Mouse (Mus musculus): ENCODE results near the gene D130052B06Rik. TPM values are rescaled to one million over a fixed set of nuclear protein-coding genes. Genes with fewer than 3 reads are reported as not detected.

The D130052B06Rik gene
- 0.33 TPM in 1 of 2 replicates, not detected in the other for polyA plus RNA-seq (2014; fragmentation: Nextera tagmentation; extraction: Ambion mirVana)

DNA sequence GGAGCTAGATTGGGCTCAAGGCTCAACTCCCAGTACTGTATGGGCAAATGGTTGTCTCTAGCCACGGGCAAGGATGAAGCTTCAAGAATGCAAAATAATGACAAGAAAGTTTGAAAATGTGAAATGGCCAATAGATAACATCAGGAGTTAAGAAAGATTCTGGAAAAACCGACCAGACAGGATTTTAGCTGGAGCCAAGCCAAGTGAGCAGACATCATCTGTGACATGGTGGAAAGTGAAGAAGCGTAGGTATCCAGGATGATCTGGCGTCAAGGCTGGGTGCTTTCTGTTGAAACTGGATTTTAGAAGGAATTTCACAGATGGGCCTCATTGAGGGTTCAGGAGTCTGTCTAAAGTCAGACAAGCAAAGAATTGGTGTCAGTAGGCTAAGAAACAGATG, at the start of gene D130052B06Rik:
Gene D130052B06Rik (plus strand): TSS at position 317 of the 400 bp plus-strand sequence.
- no peak for ATAC-seq (ENCODE audit: low read depth)
- H3K36me3 ChIP-seq (ENCODE audit: control insufficient read depth, insufficient read depth, low read length): no peaks in the 10 kb centered on the region
- H3K9me3 ChIP-seq (ENCODE audit: control insufficient read depth, low read length): no peaks in the 10 kb centered on the region
- WGBS: 89% methylated on average over 4 of the region's 4 CpGs
- H3K4me2 ChIP-seq (ENCODE audit: low read depth, low read length): no peak within 1 kb of the TSS
- no peaks in the 10 kb centered on the region; the same call in 1 of the 2 replicates for H3K4me1 ChIP-seq (ENCODE audit: control insufficient read depth, insufficient read depth, low read length)
- H3K9ac ChIP-seq (replicated peaks; ENCODE audit: low read depth, low read length): no peak within 1 kb of the TSS
- H3K27ac ChIP-seq (ENCODE audit: low read depth, low read length): no peak within 1 kb of the TSS
- H3K4me3 ChIP-seq (ENCODE audit: low read depth, low read length): no peak within 1 kb of the TSS
- H3K27me3 ChIP-seq (ENCODE audit: control insufficient read depth, insufficient read depth, low read length): no peaks in the 10 kb centered on the region

- Histone ChIP-seq H3K27ac (ENCODE audit: low read depth, low read length) (no peak overlapping the region), H3K27me3 (ENCODE audit: control insufficient read depth, insufficient read depth, low read length) (no peaks in the 10 kb centered on the region), H3K36me3 (ENCODE audit: control insufficient read depth, insufficient read depth, low read length) (no peaks in the 10 kb centered on the region), H3K9ac (replicated peaks; ENCODE audit: low read depth, low read length) (no peak overlapping the region), H3K9me3 (ENCODE audit: control insufficient read depth, low read length) (no peaks in the 10 kb centered on the region), H3K4me1 (ENCODE audit: control insufficient read depth, insufficient read depth, low read length) (no peaks in the 10 kb centered on the region), H3K4me2 (ENCODE audit: low read depth, low read length) (no peak overlapping the region), H3K4me3 (ENCODE audit: low read depth, low read length) (no peak overlapping the region)
- no peak for ATAC-seq (ENCODE audit: low read depth)
- WGBS: 77% methylated on average over 14 of the region's 14 CpGs
Measured at GRCm38 (mm10) chr11:33550861-33551560, 48.1 kb upstream of the D130052B06Rik start.

GRCm38 (mm10) chr11:33554123-33554522, 45.0 kb upstream of the D130052B06Rik start:
- H3K4me3 ChIP-seq (ENCODE audit: low read depth, low read length): no peak overlapping the region
- no peak overlapping the region for H3K27ac ChIP-seq (ENCODE audit: low read depth, low read length)
- no peaks in the 10 kb centered on the region for H3K36me3 ChIP-seq (ENCODE audit: control insufficient read depth, insufficient read depth, low read length)
- H3K4me2 ChIP-seq (ENCODE audit: low read depth, low read length): no peak overlapping the region
- 75% methylated on average over 8 of the region's 8 CpGs for WGBS
- H3K9me3 ChIP-seq (ENCODE audit: control insufficient read depth, low read length): no peaks in the 10 kb centered on the region
- no peaks in the 10 kb centered on the region for H3K4me1 ChIP-seq (ENCODE audit: control insufficient read depth, insufficient read depth, low read length)
- no peak overlapping the region for H3K9ac ChIP-seq (replicated peaks; ENCODE audit: low read depth, low read length)
- H3K27me3 ChIP-seq (ENCODE audit: control insufficient read depth, insufficient read depth, low read length): no peaks in the 10 kb centered on the region
- ATAC-seq (ENCODE audit: low read depth): 0 out of 2 replicates have a peak, but pooled peaks have one; percentile 6

GRCm38 (mm10) chr11:33563921-33564320, 35.2 kb upstream of the D130052B06Rik start:
- Histone ChIP-seq H3K4me3 (ENCODE audit: low read depth, low read length) (no peak overlapping the region), H3K4me1 (ENCODE audit: control insufficient read depth, insufficient read depth, low read length) (no peaks in the 10 kb centered on the region), H3K36me3 (ENCODE audit: control insufficient read depth, insufficient read depth, low read length) (no peaks in the 10 kb centered on the region), H3K9ac (replicated peaks; ENCODE audit: low read depth, low read length) (no peak overlapping the region), H3K27ac (ENCODE audit: low read depth, low read length) (no peak overlapping the region), H3K9me3 (ENCODE audit: control insufficient read depth, low read length) (no peaks in the 10 kb centered on the region), H3K27me3 (ENCODE audit: control insufficient read depth, insufficient read depth, low read length) (no peaks in the 10 kb centered on the region), H3K4me2 (ENCODE audit: low read depth, low read length) (no peak overlapping the region)
- ATAC-seq (ENCODE audit: low read depth): no peak
- 92% methylated on average over 2 of the region's 2 CpGs for WGBS

DNA sequence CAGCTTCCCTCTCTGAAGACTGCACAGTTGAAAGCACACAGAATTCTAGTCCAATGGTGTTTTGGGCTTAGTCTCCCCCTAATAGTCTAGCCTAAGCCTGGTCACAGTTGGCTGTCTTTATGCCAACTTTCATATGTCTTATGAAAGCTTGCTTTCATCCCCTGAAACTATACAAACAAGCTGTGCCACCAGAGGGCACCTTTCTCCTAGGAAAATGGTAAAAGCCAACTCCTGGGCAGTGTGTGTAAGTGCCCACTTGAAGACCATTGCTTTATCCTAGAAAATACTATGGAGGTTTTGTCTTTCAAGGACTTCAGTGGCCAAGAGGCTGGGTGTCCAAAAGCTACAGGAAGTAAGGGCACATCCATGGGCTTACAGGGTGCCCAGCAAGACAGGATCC, 28.7 kb upstream of the D130052B06Rik start:
- H3K27me3 ChIP-seq (ENCODE audit: control insufficient read depth, insufficient read depth, low read length): no peaks in the 10 kb centered on the region
- H3K4me1 ChIP-seq (ENCODE audit: control insufficient read depth, insufficient read depth, low read length): no peaks in the 10 kb centered on the region
- no peak overlapping the region for H3K27ac ChIP-seq (ENCODE audit: low read depth, low read length)
- ATAC-seq (ENCODE audit: low read depth): no peak
- H3K4me2 ChIP-seq (ENCODE audit: low read depth, low read length): no peak overlapping the region
- H3K4me3 ChIP-seq (ENCODE audit: low read depth, low read length): no peak overlapping the region
- no peak overlapping the region for H3K9ac ChIP-seq (replicated peaks; ENCODE audit: low read depth, low read length)
- H3K36me3 ChIP-seq (ENCODE audit: control insufficient read depth, insufficient read depth, low read length): no peaks in the 10 kb centered on the region
- H3K9me3 ChIP-seq (ENCODE audit: control insufficient read depth, low read length): no peaks in the 10 kb centered on the region

DNA sequence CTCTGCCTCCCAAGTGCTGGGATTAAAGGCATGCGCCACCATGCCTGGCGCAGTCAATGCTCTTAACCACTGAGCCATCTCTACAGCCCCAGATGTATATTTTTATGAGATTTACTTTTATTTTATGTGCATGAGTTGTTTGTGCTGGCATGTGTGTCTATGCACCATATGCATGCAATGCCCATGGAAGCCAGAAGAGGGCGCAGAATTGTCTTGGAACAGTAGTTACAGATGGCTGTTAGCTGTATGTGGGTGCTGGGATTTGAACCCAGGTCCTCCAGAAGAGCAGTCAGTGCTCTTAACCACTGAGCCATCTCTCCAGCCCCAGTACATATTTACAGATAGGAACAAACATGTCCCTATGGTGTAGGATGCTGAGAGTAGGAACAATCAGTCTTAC, 24.2 kb upstream of the D130052B06Rik start:
- Histone ChIP-seq H3K4me2 (ENCODE audit: low read depth, low read length) (no peak overlapping the region), H3K4me1 (ENCODE audit: control insufficient read depth, insufficient read depth, low read length) (no peaks in the 10 kb centered on the region), H3K9ac (replicated peaks; ENCODE audit: low read depth, low read length) (no peak overlapping the region), H3K36me3 (ENCODE audit: control insufficient read depth, insufficient read depth, low read length) (no peaks in the 10 kb centered on the region), H3K27me3 (ENCODE audit: control insufficient read depth, insufficient read depth, low read length) (no peaks in the 10 kb centered on the region), H3K27ac (ENCODE audit: low read depth, low read length) (no peak overlapping the region), H3K9me3 (ENCODE audit: control insufficient read depth, low read length) (no peaks in the 10 kb centered on the region), H3K4me3 (ENCODE audit: low read depth, low read length) (no peak overlapping the region)
- ATAC-seq (ENCODE audit: low read depth): no peak
- WGBS: 82% methylated on average over 3 of the region's 3 CpGs

- H3K9ac ChIP-seq (replicated peaks; ENCODE audit: low read depth, low read length): no peak within 1 kb of the TSS
- no peaks in the 10 kb centered on the region for H3K36me3 ChIP-seq (ENCODE audit: control insufficient read depth, insufficient read depth, low read length)
- H3K4me2 ChIP-seq (ENCODE audit: low read depth, low read length): no peak within 1 kb of the TSS
- H3K9me3 ChIP-seq (ENCODE audit: control insufficient read depth, low read length): no peaks in the 10 kb centered on the region
- no peak for ATAC-seq (ENCODE audit: low read depth)
- 58% methylated on average over 6 of the region's 6 CpGs for WGBS
- no peaks in the 10 kb centered on the region for H3K27me3 ChIP-seq (ENCODE audit: control insufficient read depth, insufficient read depth, low read length)
- H3K27ac ChIP-seq (ENCODE audit: low read depth, low read length): no peak within 1 kb of the TSS
- H3K4me1 ChIP-seq (ENCODE audit: control insufficient read depth, insufficient read depth, low read length): no peaks in the 10 kb centered on the region
- no peak within 1 kb of the TSS for H3K4me3 ChIP-seq (ENCODE audit: low read depth, low read length)
Measured at GRCm38 (mm10) chr11:33578859-33579258, 20.2 kb upstream of the D130052B06Rik start, which contains the start of gene Gabrp. TSS of gene Gabrp (minus strand) at chr11:33578959.

DNA sequence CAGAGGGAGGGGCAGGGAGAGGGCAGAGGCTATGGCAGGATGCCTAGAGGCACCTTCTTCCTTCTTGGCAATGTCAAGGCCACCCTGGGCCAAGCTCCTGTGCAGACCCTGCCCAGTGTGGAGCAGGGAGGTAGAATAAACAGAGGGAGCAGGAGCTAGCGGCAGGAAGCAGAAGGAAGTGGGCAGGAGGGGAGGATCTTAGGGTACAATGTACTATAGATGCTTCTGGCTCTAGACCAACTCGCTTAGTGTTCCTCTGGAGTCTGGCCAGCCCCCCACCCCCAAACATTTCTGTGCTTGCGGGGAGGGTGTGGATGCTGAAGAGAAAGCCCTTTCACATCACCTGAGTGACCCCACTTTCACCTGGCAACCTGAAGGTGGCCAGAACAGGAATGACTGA, 19.5 kb upstream of the D130052B06Rik start:
- no peak for ATAC-seq (ENCODE audit: low read depth)

DNA sequence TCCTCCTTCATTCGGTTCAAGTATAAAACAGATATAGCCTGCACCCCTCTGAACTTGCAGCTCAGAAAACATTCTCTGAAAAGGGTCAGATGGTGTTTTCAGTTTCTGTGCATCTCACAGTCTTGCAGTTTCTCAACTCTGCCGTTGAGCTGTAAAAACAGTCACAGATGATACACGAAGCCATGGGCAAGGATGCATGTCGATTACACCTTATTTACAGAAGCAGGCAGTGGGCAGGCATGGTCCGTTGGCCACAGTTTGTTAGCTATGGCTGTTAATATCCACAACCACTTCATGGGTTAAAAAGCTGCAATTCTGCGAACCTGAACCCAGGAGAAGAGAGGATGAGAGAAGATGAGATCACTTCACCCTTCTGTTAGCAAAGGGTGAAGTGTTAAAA, 12.5 kb upstream of the D130052B06Rik start:
- no peak for ATAC-seq (ENCODE audit: low read depth)
- Histone ChIP-seq H3K27me3 (ENCODE audit: control insufficient read depth, insufficient read depth, low read length) (no peaks in the 10 kb centered on the region), H3K4me1 (ENCODE audit: control insufficient read depth, insufficient read depth, low read length) (no peaks in the 10 kb centered on the region), H3K4me2 (ENCODE audit: low read depth, low read length) (no peak overlapping the region), H3K4me3 (ENCODE audit: low read depth, low read length) (no peak overlapping the region), H3K9ac (replicated peaks; ENCODE audit: low read depth, low read length) (no peak overlapping the region), H3K27ac (ENCODE audit: low read depth, low read length) (no peak overlapping the region), H3K36me3 (ENCODE audit: control insufficient read depth, insufficient read depth, low read length) (no peaks in the 10 kb centered on the region), H3K9me3 (ENCODE audit: control insufficient read depth, low read length) (no peaks in the 10 kb centered on the region)
- WGBS: 81% methylated on average over 6 of the region's 6 CpGs

More for the DNA sequence above, 19.5 kb upstream of the D130052B06Rik start:
- H3K4me1 ChIP-seq (ENCODE audit: control insufficient read depth, insufficient read depth, low read length): no peaks in the 10 kb centered on the region
- no peaks in the 10 kb centered on the region for H3K27me3 ChIP-seq (ENCODE audit: control insufficient read depth, insufficient read depth, low read length)
- H3K9ac ChIP-seq (replicated peaks; ENCODE audit: low read depth, low read length): no peak overlapping the region
- WGBS: 68% methylated on average over 3 of the region's 3 CpGs
- H3K4me3 ChIP-seq (ENCODE audit: low read depth, low read length): no peak overlapping the region
- no peak overlapping the region for H3K27ac ChIP-seq (ENCODE audit: low read depth, low read length)
- H3K4me2 ChIP-seq (ENCODE audit: low read depth, low read length): no peak overlapping the region
- H3K36me3 ChIP-seq (ENCODE audit: control insufficient read depth, insufficient read depth, low read length): no peaks in the 10 kb centered on the region
- H3K9me3 ChIP-seq (ENCODE audit: control insufficient read depth, low read length): no peaks in the 10 kb centered on the region

Data from neural tube, embryonic 14.5 days (tissue).